Mouse (Mus musculus): ENCODE measurements at regions not wholly inside any gene's neighbourhood (a gene's known extent, or its start where the extent isn't known, plus 50 kb on each side); places are given as distances from the start of the nearest gene placed in this dataset.

- no peak for DNase-seq
Observed at GRCm38 (mm10) chr12:10272038-10272437, 97.7 kb upstream of the Nt5c1b start.

- no peak for DNase-seq
Observed at GRCm38 (mm10) chr12:10275226-10275625, 94.5 kb upstream of the Nt5c1b start.

DNA sequence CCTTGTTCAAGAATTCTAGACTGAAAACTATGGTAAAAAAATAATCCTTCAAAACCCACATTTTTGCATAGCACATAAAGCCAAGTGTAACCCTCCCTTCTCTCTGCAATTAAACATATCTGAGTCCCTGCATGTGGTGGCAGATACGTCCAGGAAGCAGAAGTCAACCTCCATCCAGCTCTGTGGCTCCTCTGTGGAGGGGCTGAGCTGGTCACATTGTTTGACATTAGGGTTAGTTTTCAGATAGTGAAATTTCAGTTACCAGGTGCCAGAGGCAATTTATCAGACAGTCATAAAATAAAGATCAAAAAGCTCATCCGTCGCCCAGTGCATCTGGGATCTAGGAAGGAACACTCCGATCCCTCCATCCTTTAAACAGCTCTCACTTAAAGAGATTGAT lies 77.1 kb upstream of the Nt5c1b start:
- no peak for DNase-seq

DNA sequence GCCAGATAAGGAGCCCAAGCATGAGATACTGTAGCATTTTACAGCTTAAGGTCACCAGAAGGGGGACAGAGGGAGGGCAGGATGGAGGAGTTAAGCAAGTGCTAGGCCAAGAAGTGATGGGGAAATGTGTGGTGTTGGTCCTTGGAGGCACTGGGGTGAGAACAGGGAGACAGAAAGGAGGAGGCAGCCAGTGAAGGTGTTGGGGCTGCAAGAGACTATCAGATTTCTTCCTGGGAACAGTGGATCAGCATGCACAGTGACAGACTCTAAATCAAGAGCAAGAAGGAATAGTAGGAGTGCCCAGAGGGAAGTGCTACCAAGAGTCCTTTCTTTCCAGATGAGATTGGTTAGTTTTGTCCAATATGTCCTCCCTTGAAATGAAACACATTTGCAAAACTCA lies 63.8 kb upstream of the Nt5c1b start:
- no peak for DNase-seq
